Mouse (Mus musculus): Measurements from ENCODE around the gene Mfap4. TPM values are rescaled to one million over a fixed set of nuclear protein-coding genes. Genes with fewer than 3 reads are reported as not detected.

Mfap4 gene
- polyA plus RNA-seq, 1 experiment from 2014 or later = 8.7 TPM

GRCm38 (mm10) chr11:61484256-61484612 is 997 bp upstream of the Mfap4 start:
- no peak overlapping the region for H3K4me3 ChIP-seq (replicated peaks)
- WGBS (ENCODE audit: insufficient replicate concordance) = 33% methylated on average over 10 of the region's 10 CpGs
- ATAC-seq (ENCODE audit: insufficient read depth) = no peak
- H3K4me2 ChIP-seq = no peak overlapping the region
- no peak overlapping the region for H3K9ac ChIP-seq
- peaks cover 9% of the 10 kb centered on the region for H3K36me3 ChIP-seq (replicated peaks)
- H3K4me1 ChIP-seq (replicated peaks) = no peaks in the 10 kb centered on the region
- no peaks in the 10 kb centered on the region for H3K9me3 ChIP-seq (replicated peaks)
- H3K27ac ChIP-seq (replicated peaks) = no peak overlapping the region
- H3K27me3 ChIP-seq = no peaks in the 10 kb centered on the region; the same call in 1 of the 2 replicates

GRCm38 (mm10) chr11:61485541-61486457 is 568 bp downstream of the Mfap4 start:
- Histone ChIP-seq H3K4me3 (replicated peaks) (no peak overlapping the region), H3K27ac (replicated peaks) (no peak overlapping the region), H3K36me3 (replicated peaks) (peaks cover 25% of the 10 kb centered on the region), H3K4me2 (no peak overlapping the region), H3K27me3 (no peaks in the 10 kb centered on the region; the same call in 1 of the 2 replicates), H3K9me3 (replicated peaks) (no peaks in the 10 kb centered on the region), H3K9ac (no peak overlapping the region), H3K4me1 (replicated peaks) (no peaks in the 10 kb centered on the region)
- 63% methylated on average over 22 of the region's 22 CpGs for WGBS (ENCODE audit: insufficient replicate concordance)
- ATAC-seq (ENCODE audit: insufficient read depth) = no peak

GRCm38 (mm10) chr11:61486458-61487219 is 1.4 kb downstream of the Mfap4 start:
- 75% methylated on average over 14 of the region's 14 CpGs for WGBS (ENCODE audit: insufficient replicate concordance)
- H3K9ac ChIP-seq = no peak overlapping the region
- H3K27me3 ChIP-seq = no peaks in the 10 kb centered on the region
- H3K27ac ChIP-seq (replicated peaks) = no peak overlapping the region
- no peak overlapping the region for H3K4me2 ChIP-seq
- H3K4me3 ChIP-seq (replicated peaks) = no peak overlapping the region
- H3K9me3 ChIP-seq (replicated peaks) = no peaks in the 10 kb centered on the region
- no peaks in the 10 kb centered on the region for H3K4me1 ChIP-seq (replicated peaks)
- peaks cover 34% of the 10 kb centered on the region for H3K36me3 ChIP-seq (replicated peaks)
- ATAC-seq (ENCODE audit: insufficient read depth) = no peak

- Histone ChIP-seq H3K27me3 (no peaks in the 10 kb centered on the region), H3K27ac (replicated peaks) (no peak overlapping the region), H3K9ac (no peak overlapping the region), H3K4me1 (replicated peaks) (no peaks in the 10 kb centered on the region), H3K36me3 (replicated peaks) (peaks cover 37% of the 10 kb centered on the region), H3K4me2 (no peak overlapping the region), H3K4me3 (replicated peaks) (no peak overlapping the region), H3K9me3 (replicated peaks) (no peaks in the 10 kb centered on the region)
- WGBS (ENCODE audit: insufficient replicate concordance) = 72% methylated on average over 2 of the region's 2 CpGs
- no peak for ATAC-seq (ENCODE audit: insufficient read depth)
Observed at GRCm38 (mm10) chr11:61487401-61487800, 2.2 kb downstream of the Mfap4 start.

- Histone ChIP-seq H3K9ac (no peak overlapping the region), H3K4me3 (replicated peaks) (no peak overlapping the region), H3K4me1 (replicated peaks) (peaks cover 4% of the 10 kb centered on the region), H3K27me3 (no peaks in the 10 kb centered on the region), H3K9me3 (replicated peaks) (no peaks in the 10 kb centered on the region), H3K4me2 (no peak overlapping the region), H3K27ac (replicated peaks) (no peak overlapping the region), H3K36me3 (replicated peaks) (peaks cover 37% of the 10 kb centered on the region)
- ATAC-seq (ENCODE audit: insufficient read depth) = no peak
- 78% methylated on average over 7 of the region's 7 CpGs for WGBS (ENCODE audit: insufficient replicate concordance)
Observed at GRCm38 (mm10) chr11:61487936-61488335, 2.7 kb downstream of the Mfap4 start.

GRCm38 (mm10) chr11:61489085-61489484 is 3.9 kb downstream of the Mfap4 start:
- no peak for ATAC-seq (ENCODE audit: insufficient read depth)
- Histone ChIP-seq H3K27me3 (no peaks in the 10 kb centered on the region), H3K9ac (no peak overlapping the region), H3K36me3 (replicated peaks) (peaks cover 37% of the 10 kb centered on the region), H3K4me1 (replicated peaks) (peaks cover 12% of the 10 kb centered on the region), H3K9me3 (replicated peaks) (no peaks in the 10 kb centered on the region), H3K4me2 (no peak overlapping the region), H3K4me3 (replicated peaks) (no peak overlapping the region), H3K27ac (replicated peaks) (no peak overlapping the region)
- 90% methylated on average over 2 of the region's 2 CpGs for WGBS (ENCODE audit: insufficient replicate concordance)

- peaks cover 37% of the 10 kb centered on the region for H3K36me3 ChIP-seq (replicated peaks)
- no peak for ATAC-seq (ENCODE audit: insufficient read depth)
- 80% methylated on average over 5 of the region's 8 CpGs for WGBS (ENCODE audit: insufficient replicate concordance)
Observed at GRCm38 (mm10) chr11:61489874-61490273, 4.6 kb downstream of the Mfap4 start.

GRCm38 (mm10) chr11:61490944-61491520 is 5.8 kb downstream of the Mfap4 start:
- 86% methylated on average over 22 of the region's 22 CpGs for WGBS (ENCODE audit: insufficient replicate concordance)

More at GRCm38 (mm10) chr11:61489874-61490273, 4.6 kb downstream of the Mfap4 start:
- H3K4me2 ChIP-seq = no peak overlapping the region
- H3K27me3 ChIP-seq = no peaks in the 10 kb centered on the region
- H3K27ac ChIP-seq (replicated peaks) = no peak overlapping the region
- H3K9ac ChIP-seq = no peak overlapping the region
- H3K4me3 ChIP-seq (replicated peaks) = no peak overlapping the region
- peaks cover 16% of the 10 kb centered on the region for H3K4me1 ChIP-seq (replicated peaks)
- H3K9me3 ChIP-seq (replicated peaks) = no peaks in the 10 kb centered on the region

GRCm38 (mm10) chr11:61492749-61493401 is 7.6 kb downstream of the Mfap4 start:
- Histone ChIP-seq H3K4me3 (replicated peaks) (peak overlapping the region; percentile 84), H3K27ac (replicated peaks) (no peak overlapping the region), H3K4me1 (replicated peaks) (peaks cover 20% of the 10 kb centered on the region), H3K9ac (peak overlapping the region; percentile 79), H3K9me3 (replicated peaks) (no peaks in the 10 kb centered on the region), H3K36me3 (replicated peaks) (peaks cover 37% of the 10 kb centered on the region), H3K4me2 (peak overlapping the region; percentile 97), H3K27me3 (no peaks in the 10 kb centered on the region)
- ATAC-seq (ENCODE audit: insufficient read depth) = no peak
- 62% methylated on average over 12 of the region's 12 CpGs for WGBS (ENCODE audit: insufficient replicate concordance)

More at GRCm38 (mm10) chr11:61490944-61491520, 5.8 kb downstream of the Mfap4 start:
- Histone ChIP-seq H3K27me3 (no peaks in the 10 kb centered on the region), H3K27ac (replicated peaks) (no peak overlapping the region), H3K4me2 (no peak overlapping the region), H3K9ac (no peak overlapping the region), H3K4me1 (replicated peaks) (peaks cover 20% of the 10 kb centered on the region), H3K36me3 (replicated peaks) (peaks cover 37% of the 10 kb centered on the region), H3K9me3 (replicated peaks) (no peaks in the 10 kb centered on the region), H3K4me3 (replicated peaks) (no peak overlapping the region)
- ATAC-seq (ENCODE audit: insufficient read depth) = no peak

- H3K36me3 ChIP-seq (replicated peaks) = peaks cover 34% of the 10 kb centered on the region
- H3K27ac ChIP-seq (replicated peaks) = peak overlapping the region; percentile 59
- peak overlapping the region; percentile 79 for H3K9ac ChIP-seq
- H3K4me1 ChIP-seq (replicated peaks) = peaks cover 21% of the 10 kb centered on the region
- H3K4me2 ChIP-seq = peak overlapping the region; percentile 97
- no peaks in the 10 kb centered on the region for H3K9me3 ChIP-seq (replicated peaks)
- WGBS (ENCODE audit: insufficient replicate concordance) = 3% methylated on average over 50 of the region's 50 CpGs
- peak; percentile 71 for ATAC-seq (ENCODE audit: insufficient read depth)
- H3K27me3 ChIP-seq = no peaks in the 10 kb centered on the region
- peak overlapping the region; percentile 84 for H3K4me3 ChIP-seq (replicated peaks)
Observed at GRCm38 (mm10) chr11:61493525-61494128, 8.4 kb downstream of the Mfap4 start.

All from liver, embryonic 15.5 days (tissue).